Mouse (Mus musculus) cortical plate, adult 2 months (tissue): ENCODE results near the gene Gria1.

Experiments used
- CTCF ChIP-seq: fragments of 200-500 bp; IDR thresholded peaks from 2 replicates; pipeline ENCODE4 v1.5.1; 2011; ENCODE audit warnings: mild to moderate bottlenecking, control low read depth, low read length; ENCODE audit not compliant: insufficient read depth; ENCODE audit errors: extremely low read depth
- POLR2A ChIP-seq: fragments of 200-500 bp; IDR thresholded peaks from 2 replicates; pipeline ENCODE4 v1.6.1; 2011; ENCODE audit warnings: mild to moderate bottlenecking, low read length, control low read depth; ENCODE audit not compliant: insufficient read depth; ENCODE audit errors: extremely low read depth

DNA sequence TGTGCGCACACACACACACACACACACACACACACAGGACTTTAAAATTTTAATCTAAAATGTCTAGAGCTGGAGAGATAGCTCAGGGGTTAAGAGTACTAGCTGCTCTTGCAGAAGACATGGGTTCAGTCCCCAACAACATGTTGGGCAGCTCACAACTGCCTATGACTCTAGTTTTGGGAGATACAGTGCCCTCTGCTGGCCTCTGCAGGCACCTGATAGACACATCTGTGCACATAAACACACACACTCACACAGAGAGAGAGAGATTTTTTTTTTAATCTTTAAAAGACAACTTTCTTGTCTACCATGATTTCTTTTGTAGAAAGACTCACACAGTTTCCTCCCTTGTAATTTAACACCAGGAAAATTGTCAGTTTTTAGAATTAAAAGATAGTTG, 292.4 kb downstream of the Gria1 start:
- TF ChIP-seq CTCF (no peak), POLR2A (no peak)
